Mouse (Mus musculus) ES-E14 (cell line): ENCODE data around the gene Vmn2r90.
"Not testable (repeated sequence)": the region's sequence is repeated elsewhere in the genome, so short reads cannot be mapped to it uniquely, and the experiment has no call there.

ENCODE experiments used
- CHD2 ChIP-seq: IDR thresholded peaks from 2 replicates; pipeline ENCODE4 v1.6.1; 2014; ENCODE audit warnings: mild to moderate bottlenecking, low read depth, low read length, inconsistent platforms
- HCFC1 ChIP-seq: IDR thresholded peaks from 2 replicates; pipeline ENCODE4 v1.6.1; 2012; ENCODE audit warnings: low read length, inconsistent platforms, borderline replicate concordance; ENCODE audit not compliant: insufficient read depth
- MAFK ChIP-seq: IDR thresholded peaks from 2 replicates; pipeline ENCODE4 v1.6.1; 2014; ENCODE audit warnings: mild to moderate bottlenecking, low read depth, low read length, inconsistent platforms; ENCODE audit not compliant: insufficient read depth
- ZNF384 ChIP-seq: IDR thresholded peaks from 2 replicates; pipeline ENCODE4 v1.6.1; 2012; ENCODE audit warnings: low read depth, low read length, inconsistent platforms

GRCm38 (mm10) chr17:17739300-17739699, 35.8 kb downstream of the Vmn2r90 start:
- peak; percentile 47; the same call in 1 of the 2 replicates for TF ChIP-seq MAFK
- not testable (repeated sequence) for TF ChIP-seq ZNF384, HCFC1, CHD2
